Mouse (Mus musculus): ENCODE results near the gene Lrmda. TPM values are rescaled to one million over a fixed set of nuclear protein-coding genes. Genes with fewer than 3 reads are reported as not detected.

Gene Lrmda
- polyA plus RNA-seq, 1 experiment from 2014 or later: 0.20 TPM

DNA sequence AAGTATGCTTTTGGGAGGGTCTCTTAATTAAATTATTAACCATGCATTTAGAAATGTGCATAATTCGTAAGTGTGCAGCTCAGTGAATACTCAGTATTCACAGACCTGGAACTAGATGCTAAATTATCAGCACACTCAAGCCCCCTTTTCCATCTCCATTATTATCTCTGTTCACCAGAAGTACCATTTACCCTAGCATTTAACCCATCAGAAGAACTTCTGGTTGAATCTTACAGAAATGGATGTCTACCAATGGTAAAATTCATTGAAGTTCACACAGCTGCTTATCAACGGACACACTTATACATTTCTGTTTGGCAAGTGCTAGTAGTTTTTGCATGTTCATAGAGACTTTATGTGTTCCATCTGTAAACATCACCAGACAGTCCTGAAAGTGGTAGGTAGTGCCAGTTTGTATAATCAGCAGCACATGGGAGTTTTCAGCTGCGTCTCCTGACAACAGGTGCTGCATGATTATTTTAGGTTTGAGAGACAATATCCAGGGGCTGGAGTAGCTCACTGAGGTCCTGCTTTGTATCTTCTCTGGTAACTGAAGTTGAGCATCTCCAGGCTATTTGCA lies 968.7 kb downstream of the Lrmda start:
- Histone ChIP-seq H3K27ac (ENCODE audit: low read depth, low read length) (no peak overlapping the region), H3K27me3 (ENCODE audit: control insufficient read depth, insufficient read depth, low read length) (no peaks in the 10 kb centered on the region), H3K9me3 (ENCODE audit: control insufficient read depth, low read length) (no peaks in the 10 kb centered on the region), H3K9ac (ENCODE audit: low read depth, low read length) (no peak overlapping the region), H3K4me3 (ENCODE audit: low read depth, low read length) (no peak overlapping the region), H3K36me3 (ENCODE audit: control insufficient read depth, insufficient read depth, low read length) (no peaks in the 10 kb centered on the region), H3K4me1 (replicated peaks; ENCODE audit: control insufficient read depth, insufficient read depth, low read length) (no peaks in the 10 kb centered on the region), H3K4me2 (replicated peaks; ENCODE audit: low read depth, low read length) (no peak overlapping the region)
- DNase-seq (ENCODE audit: low spot score): no peak
- WGBS: 87% methylated on average over 3 of the region's 3 CpGs
- ATAC-seq (ENCODE audit: low FRiP score): no peak

DNA sequence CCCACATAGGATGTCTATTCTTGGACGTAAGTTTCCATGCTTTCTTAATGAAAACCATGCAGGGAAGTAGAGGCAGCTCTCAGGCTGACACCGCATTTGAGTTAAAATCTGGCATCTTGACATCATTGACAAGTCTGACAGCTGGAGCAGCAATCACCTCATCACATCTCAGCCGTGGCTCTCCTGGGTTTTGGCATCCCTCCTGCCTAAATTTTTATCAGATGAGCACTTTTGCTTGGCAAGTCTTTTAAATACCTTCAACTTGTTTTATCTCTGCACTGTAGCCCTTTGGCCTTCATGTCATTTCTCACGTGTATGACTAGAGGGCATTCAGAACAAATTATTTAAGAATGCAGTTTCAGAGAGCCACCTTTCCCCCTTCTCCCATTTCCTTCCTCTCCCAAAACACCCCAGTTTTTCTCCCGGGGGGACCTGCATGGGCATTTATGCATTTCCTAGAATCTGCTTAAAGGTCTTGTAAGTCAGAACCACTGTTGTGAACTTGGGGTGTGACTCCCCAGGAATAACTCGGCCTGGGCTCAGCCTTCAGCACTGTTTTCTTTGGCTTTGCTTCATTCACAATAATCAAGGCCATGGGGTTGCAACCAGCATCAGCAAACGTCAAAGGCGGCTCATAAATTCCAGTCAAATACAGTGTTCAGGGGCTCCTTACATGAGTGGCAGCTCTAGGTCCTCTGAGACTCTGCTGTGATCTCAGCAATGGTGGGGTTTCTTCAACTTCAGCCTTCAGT lies 975.8 kb downstream of the Lrmda start:
- no peaks in the 10 kb centered on the region for H3K36me3 ChIP-seq (ENCODE audit: control insufficient read depth, insufficient read depth, low read length)
- no peak overlapping the region for H3K4me3 ChIP-seq (ENCODE audit: low read depth, low read length)
- H3K4me2 ChIP-seq (replicated peaks; ENCODE audit: low read depth, low read length): no peak overlapping the region
- H3K9me3 ChIP-seq (ENCODE audit: control insufficient read depth, low read length): no peaks in the 10 kb centered on the region
- no peak overlapping the region for H3K27ac ChIP-seq (ENCODE audit: low read depth, low read length)
- DNase-seq (ENCODE audit: low spot score) (no peak), ATAC-seq (ENCODE audit: low FRiP score) (no peak)
- no peaks in the 10 kb centered on the region for H3K4me1 ChIP-seq (replicated peaks; ENCODE audit: control insufficient read depth, insufficient read depth, low read length)
- H3K27me3 ChIP-seq (ENCODE audit: control insufficient read depth, insufficient read depth, low read length): no peaks in the 10 kb centered on the region
- H3K9ac ChIP-seq (ENCODE audit: low read depth, low read length): no peak overlapping the region
- WGBS: 76% methylated on average over 8 of the region's 8 CpGs

DNA sequence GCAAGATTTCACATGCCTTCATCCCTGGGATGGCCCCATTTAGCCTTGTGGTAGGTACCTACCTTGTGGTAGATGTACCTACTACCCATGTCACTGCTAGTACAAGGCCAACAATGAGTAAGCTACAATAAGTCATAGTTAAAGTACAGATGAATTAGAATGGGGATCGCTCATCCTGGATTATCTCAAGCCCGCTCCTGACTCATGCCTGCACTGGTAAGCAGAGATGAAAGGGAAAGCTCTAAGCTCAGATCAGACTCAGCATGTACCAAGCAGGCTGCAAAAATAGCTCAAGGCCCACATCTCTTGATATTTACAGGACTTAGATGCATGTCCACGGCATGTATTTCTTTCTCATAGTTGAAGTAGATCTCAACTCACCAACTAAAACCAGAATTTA lies 979.4 kb downstream of the Lrmda start:
- no peaks in the 10 kb centered on the region for H3K27me3 ChIP-seq (ENCODE audit: control insufficient read depth, insufficient read depth, low read length)
- H3K36me3 ChIP-seq (ENCODE audit: control insufficient read depth, insufficient read depth, low read length): no peaks in the 10 kb centered on the region
- no peaks in the 10 kb centered on the region for H3K9me3 ChIP-seq (ENCODE audit: control insufficient read depth, low read length)
- H3K4me1 ChIP-seq (replicated peaks; ENCODE audit: control insufficient read depth, insufficient read depth, low read length): no peaks in the 10 kb centered on the region
- no peak for ATAC-seq (ENCODE audit: low FRiP score)
- H3K4me3 ChIP-seq (ENCODE audit: low read depth, low read length): no peak overlapping the region
- H3K4me2 ChIP-seq (replicated peaks; ENCODE audit: low read depth, low read length): no peak overlapping the region
- DNase-seq (ENCODE audit: low spot score): no peak
- no peak overlapping the region for H3K27ac ChIP-seq (ENCODE audit: low read depth, low read length)
- WGBS: 95% methylated on average over 3 of the region's 3 CpGs
- no peak overlapping the region for H3K9ac ChIP-seq (ENCODE audit: low read depth, low read length)

GRCm38 (mm10) chr14:23011989-23012388 lies 992.5 kb downstream of the Lrmda start:
- H3K27ac ChIP-seq (ENCODE audit: low read depth, low read length): no peak overlapping the region
- H3K4me3 ChIP-seq (ENCODE audit: low read depth, low read length): no peak overlapping the region
- DNase-seq (ENCODE audit: low spot score) (no peak), ATAC-seq (ENCODE audit: low FRiP score) (no peak)
- H3K27me3 ChIP-seq (ENCODE audit: control insufficient read depth, insufficient read depth, low read length): no peaks in the 10 kb centered on the region
- no peak overlapping the region for H3K9ac ChIP-seq (ENCODE audit: low read depth, low read length)
- no peaks in the 10 kb centered on the region for H3K36me3 ChIP-seq (ENCODE audit: control insufficient read depth, insufficient read depth, low read length)
- no peak overlapping the region for H3K4me2 ChIP-seq (replicated peaks; ENCODE audit: low read depth, low read length)
- 90% methylated on average over 1 of the region's 1 CpGs for WGBS
- H3K9me3 ChIP-seq (ENCODE audit: control insufficient read depth, low read length): no peaks in the 10 kb centered on the region
- peaks cover 5% of the 10 kb centered on the region; the same call in 1 of the 2 replicates for H3K4me1 ChIP-seq (replicated peaks; ENCODE audit: control insufficient read depth, insufficient read depth, low read length)

DNA sequence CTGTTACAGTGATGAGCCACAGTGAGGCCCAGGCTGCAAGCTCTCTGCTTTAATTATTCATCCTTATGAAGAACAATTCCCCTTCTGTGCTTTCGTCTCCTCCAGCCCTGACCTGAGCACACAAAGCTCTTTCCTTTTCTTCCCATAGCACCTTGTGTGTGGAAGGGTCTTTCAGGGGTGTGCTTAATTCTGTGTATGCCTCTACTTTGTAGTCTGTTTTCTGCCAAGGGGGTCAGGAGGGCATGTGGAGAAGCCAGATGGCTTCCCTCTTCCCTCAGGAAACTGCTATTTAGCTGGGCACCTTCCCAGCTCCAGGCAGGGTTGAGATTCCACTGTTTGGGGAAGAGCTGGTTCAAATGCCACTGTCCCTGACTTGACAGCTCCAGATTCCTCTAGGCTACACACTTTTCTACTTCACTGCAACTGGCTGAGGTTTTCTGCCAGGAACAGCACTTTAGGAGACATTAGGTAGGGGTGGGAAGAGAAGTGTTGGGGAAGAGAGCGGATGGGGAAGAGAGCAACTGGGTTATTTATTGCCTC lies 995.3 kb downstream of the Lrmda start:
- ATAC-seq (ENCODE audit: low FRiP score) (peak; percentile 65; the same call in 1 of the 2 replicates), DNase-seq (ENCODE audit: low spot score) (peak; percentile 50)
- no peak overlapping the region for H3K4me2 ChIP-seq (replicated peaks; ENCODE audit: low read depth, low read length)
- H3K9ac ChIP-seq (ENCODE audit: low read depth, low read length): no peak overlapping the region
- peak overlapping the region; percentile 79 for H3K27ac ChIP-seq (ENCODE audit: low read depth, low read length)
- no peak overlapping the region for H3K4me3 ChIP-seq (ENCODE audit: low read depth, low read length)
- H3K27me3 ChIP-seq (ENCODE audit: control insufficient read depth, insufficient read depth, low read length): no peaks in the 10 kb centered on the region
- 33% methylated on average over 2 of the region's 2 CpGs for WGBS
- peaks cover 5% of the 10 kb centered on the region; the same call in 1 of the 2 replicates for H3K4me1 ChIP-seq (replicated peaks; ENCODE audit: control insufficient read depth, insufficient read depth, low read length)
- no peaks in the 10 kb centered on the region for H3K9me3 ChIP-seq (ENCODE audit: control insufficient read depth, low read length)
- no peaks in the 10 kb centered on the region for H3K36me3 ChIP-seq (ENCODE audit: control insufficient read depth, insufficient read depth, low read length)

DNA sequence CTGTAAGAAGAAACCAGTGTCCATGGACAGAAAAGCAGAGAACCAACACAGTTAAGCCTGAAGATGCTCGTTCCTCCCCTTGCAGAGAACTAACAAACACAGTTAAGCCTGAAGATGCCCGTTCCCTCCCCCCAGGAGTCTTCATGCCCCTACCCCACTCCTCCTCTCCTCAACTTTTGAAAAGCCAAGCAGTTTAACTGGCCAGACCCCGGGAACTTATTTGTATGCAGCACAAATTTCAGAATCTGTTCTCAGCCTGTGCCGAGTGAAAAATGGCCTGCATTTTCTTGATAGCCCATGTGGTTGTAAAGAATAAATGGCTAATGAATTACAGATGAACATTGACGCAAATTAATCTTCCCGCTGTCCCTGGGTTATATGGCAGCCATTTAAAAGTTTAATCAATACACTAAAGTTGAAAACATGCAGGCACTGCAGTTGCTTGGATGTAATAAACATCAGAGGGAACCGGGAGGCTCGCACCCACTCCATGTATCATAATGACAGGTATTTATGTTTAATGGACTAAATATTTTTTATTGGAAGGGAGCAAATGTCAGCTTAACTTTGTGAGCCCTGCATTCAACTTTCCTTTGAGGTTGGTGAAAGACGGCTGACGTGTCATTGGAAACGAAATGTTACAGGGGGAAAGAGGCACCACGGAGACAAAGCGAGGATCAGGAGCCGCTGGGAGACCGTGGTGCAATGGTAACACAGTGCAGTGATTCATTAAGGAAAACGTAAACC lies 996.0 kb downstream of the Lrmda start:
- WGBS: 49% methylated on average over 16 of the region's 16 CpGs

GRCm38 (mm10) chr14:23016068-23016611 lies 996.6 kb downstream of the Lrmda start:
- Histone ChIP-seq H3K36me3 (ENCODE audit: control insufficient read depth, insufficient read depth, low read length) (no peaks in the 10 kb centered on the region), H3K4me2 (replicated peaks; ENCODE audit: low read depth, low read length) (no peak overlapping the region), H3K4me1 (replicated peaks; ENCODE audit: control insufficient read depth, insufficient read depth, low read length) (peaks cover 5% of the 10 kb centered on the region; the same call in 1 of the 2 replicates), H3K9me3 (ENCODE audit: control insufficient read depth, low read length) (no peaks in the 10 kb centered on the region), H3K9ac (ENCODE audit: low read depth, low read length) (no peak overlapping the region), H3K27me3 (ENCODE audit: control insufficient read depth, insufficient read depth, low read length) (no peaks in the 10 kb centered on the region), H3K4me3 (ENCODE audit: low read depth, low read length) (no peak overlapping the region), H3K27ac (ENCODE audit: low read depth, low read length) (peak overlapping the region; percentile 72)
- DNase-seq (ENCODE audit: low spot score) (no peak), ATAC-seq (ENCODE audit: low FRiP score) (no peak)
- WGBS: 86% methylated on average over 1 of the region's 1 CpGs

More for the DNA sequence above, 996.0 kb downstream of the Lrmda start:
- no peaks in the 10 kb centered on the region for H3K9me3 ChIP-seq (ENCODE audit: control insufficient read depth, low read length)
- no peak overlapping the region for H3K4me3 ChIP-seq (ENCODE audit: low read depth, low read length)
- ATAC-seq (ENCODE audit: low FRiP score): peak; percentile 73
- H3K27ac ChIP-seq (ENCODE audit: low read depth, low read length): peak overlapping the region; percentile 79
- peak; percentile 37 for DNase-seq (ENCODE audit: low spot score)
- no peak overlapping the region for H3K9ac ChIP-seq (ENCODE audit: low read depth, low read length)
- H3K36me3 ChIP-seq (ENCODE audit: control insufficient read depth, insufficient read depth, low read length): no peaks in the 10 kb centered on the region
- no peaks in the 10 kb centered on the region for H3K27me3 ChIP-seq (ENCODE audit: control insufficient read depth, insufficient read depth, low read length)
- peaks cover 5% of the 10 kb centered on the region; the same call in 1 of the 2 replicates for H3K4me1 ChIP-seq (replicated peaks; ENCODE audit: control insufficient read depth, insufficient read depth, low read length)
- H3K4me2 ChIP-seq (replicated peaks; ENCODE audit: low read depth, low read length): no peak overlapping the region

- H3K27me3 ChIP-seq (ENCODE audit: control insufficient read depth, insufficient read depth, low read length): no peaks in the 10 kb centered on the region
- WGBS: 83% methylated on average over 7 of the region's 7 CpGs
- H3K4me3 ChIP-seq (ENCODE audit: low read depth, low read length): no peak overlapping the region
- no peak overlapping the region for H3K4me2 ChIP-seq (replicated peaks; ENCODE audit: low read depth, low read length)
- no peak overlapping the region for H3K9ac ChIP-seq (ENCODE audit: low read depth, low read length)
- H3K9me3 ChIP-seq (ENCODE audit: control insufficient read depth, low read length): no peaks in the 10 kb centered on the region
- H3K4me1 ChIP-seq (replicated peaks; ENCODE audit: control insufficient read depth, insufficient read depth, low read length): no peaks in the 10 kb centered on the region
- H3K36me3 ChIP-seq (ENCODE audit: control insufficient read depth, insufficient read depth, low read length): no peaks in the 10 kb centered on the region
- ATAC-seq (ENCODE audit: low FRiP score) (no peak), DNase-seq (ENCODE audit: low spot score) (no peak)
- H3K27ac ChIP-seq (ENCODE audit: low read depth, low read length): no peak overlapping the region
Measured at GRCm38 (mm10) chr14:23041002-23041401, 1021.5 kb downstream of the Lrmda start.

Data from hindbrain, embryonic 11.5 days (tissue).